Mouse (Mus musculus): ENCODE measurements at regions not wholly inside any gene's neighbourhood (a gene's known extent, or its start where the extent isn't known, plus 50 kb on each side); places are given as distances from the start of the nearest gene placed in this dataset.

DNA sequence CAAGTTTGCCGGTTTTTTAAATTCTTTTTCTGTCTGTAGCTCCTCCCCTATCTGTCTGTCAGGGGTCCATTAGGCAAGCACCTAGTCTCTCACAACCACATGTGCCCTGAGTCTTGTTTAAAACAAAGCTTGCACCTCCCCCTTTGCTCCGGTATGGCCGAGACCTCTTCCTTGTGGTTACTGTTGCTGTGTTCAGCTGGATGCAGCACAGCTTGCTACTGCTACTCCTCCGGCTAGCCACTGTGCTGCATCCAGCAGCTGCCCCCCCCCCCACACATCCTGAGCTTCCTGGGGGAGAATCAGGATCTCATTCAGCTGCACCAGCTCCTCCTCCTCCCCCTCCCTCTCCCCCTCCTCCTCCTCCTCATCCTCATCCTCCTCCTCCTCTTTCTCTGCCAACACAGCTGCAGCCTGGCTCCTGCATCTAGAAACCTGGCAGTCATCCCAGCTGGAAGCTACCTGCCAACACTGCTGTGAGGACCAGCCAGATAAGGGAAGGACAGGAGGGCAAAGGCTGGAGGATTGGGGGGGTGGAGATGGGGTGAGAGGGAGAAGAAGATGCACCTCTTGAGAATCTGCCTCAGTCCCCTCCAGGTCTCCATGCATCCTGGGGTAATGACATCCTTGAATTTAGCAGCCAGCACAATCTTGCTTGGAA, 114.8 kb upstream of the Tmem260 start:
- peak; percentile 14 for DNase-seq (ENCODE audit: low read depth, low spot score)

DNA sequence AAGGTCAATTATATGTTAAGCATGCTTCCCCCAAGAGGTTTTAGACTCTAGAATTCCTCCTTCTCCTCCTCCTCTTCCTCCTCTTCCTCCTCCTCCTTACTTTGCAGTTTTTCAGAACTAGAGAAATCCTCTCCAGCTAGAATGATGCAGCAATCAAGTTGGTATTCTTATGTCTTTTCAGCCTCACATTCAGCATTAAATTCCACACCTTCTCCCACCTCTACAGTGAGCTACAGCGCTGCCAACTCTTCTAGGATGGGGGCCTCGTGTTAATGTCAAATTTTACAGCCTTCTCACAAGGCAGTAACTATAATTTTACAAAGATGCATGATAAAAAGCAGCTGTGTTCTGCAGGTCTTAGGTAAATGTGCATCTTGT, 114.3 kb upstream of the Tmem260 start:
- DNase-seq (ENCODE audit: low read depth, low spot score), result no peak

DNA sequence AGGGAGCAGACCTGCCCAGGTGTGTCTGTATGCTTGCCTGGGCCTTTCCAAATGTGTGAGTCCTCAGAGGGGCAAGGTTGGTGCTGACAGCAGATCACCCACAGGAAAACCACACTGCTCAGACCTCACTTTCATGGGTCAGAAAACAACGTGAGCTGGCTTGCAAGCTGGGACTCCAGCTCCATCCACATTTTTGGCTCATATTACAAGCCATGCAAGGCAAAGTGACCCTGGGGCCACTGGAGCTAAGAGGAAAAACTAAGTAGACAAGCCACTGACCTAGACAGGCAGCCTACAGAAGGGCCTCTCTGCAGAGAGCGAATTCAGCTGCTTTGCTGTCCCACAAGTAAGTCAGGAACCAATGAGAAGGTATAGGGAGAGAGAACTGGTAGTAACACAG, 113.7 kb upstream of the Tmem260 start:
- no peak for DNase-seq (ENCODE audit: low read depth, low spot score)

DNA sequence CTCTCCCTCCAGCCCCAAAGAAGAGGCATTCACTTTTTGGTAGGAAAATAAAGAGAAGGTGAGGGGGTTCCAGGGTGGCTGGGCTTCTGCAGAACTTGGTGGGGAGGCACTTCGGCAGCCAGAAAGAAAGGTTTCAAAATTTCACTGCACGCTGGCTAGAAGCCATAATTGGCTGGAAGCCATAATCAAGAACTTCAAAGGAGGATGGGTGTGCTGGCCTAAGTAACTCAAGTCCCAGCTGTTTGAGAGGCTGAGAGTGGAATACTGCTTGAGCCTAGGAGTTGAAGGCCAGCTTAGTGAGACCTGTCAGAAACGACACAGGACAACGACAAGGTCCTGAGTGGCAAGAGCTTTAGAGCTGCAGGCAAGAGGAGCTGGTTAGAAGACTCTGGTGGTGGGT, 113.3 kb upstream of the Tmem260 start:
- no peak for DNase-seq (ENCODE audit: low read depth, low spot score)

DNA sequence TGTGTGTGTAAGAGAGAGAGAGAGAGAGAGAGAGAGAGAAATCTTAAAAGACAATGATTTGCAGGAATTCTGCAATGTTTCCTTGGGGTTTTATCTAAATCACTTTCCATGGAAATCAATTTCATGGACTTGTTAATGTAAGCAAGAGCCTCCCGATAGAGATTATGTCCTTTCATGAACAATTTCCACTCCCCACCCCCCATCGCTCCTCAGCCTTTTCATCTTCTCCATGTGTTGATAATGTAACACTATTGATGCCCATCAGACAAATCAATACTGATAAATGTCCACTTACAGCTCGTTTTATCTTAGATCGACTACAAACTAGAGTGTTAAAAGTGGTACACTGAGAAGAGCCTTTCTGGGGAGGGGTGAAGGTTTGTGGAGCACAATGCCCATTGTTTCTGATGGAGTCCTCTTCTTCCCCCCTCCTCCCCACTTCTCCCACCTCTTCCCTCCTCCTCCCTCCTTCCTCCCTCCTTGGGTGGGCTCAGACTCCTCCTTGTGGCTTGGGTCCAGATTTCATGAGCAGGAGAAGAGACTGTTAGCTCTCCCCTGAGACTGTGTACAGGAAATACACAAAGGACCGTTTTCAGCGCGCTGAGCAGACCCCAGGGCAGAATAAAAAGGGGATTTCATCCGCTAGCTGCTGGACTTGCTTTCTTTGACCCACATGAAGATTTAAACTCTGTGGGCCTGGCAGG, 111.7 kb upstream of the Tmem260 start:
- no peak for DNase-seq (ENCODE audit: low read depth, low spot score)

DNA sequence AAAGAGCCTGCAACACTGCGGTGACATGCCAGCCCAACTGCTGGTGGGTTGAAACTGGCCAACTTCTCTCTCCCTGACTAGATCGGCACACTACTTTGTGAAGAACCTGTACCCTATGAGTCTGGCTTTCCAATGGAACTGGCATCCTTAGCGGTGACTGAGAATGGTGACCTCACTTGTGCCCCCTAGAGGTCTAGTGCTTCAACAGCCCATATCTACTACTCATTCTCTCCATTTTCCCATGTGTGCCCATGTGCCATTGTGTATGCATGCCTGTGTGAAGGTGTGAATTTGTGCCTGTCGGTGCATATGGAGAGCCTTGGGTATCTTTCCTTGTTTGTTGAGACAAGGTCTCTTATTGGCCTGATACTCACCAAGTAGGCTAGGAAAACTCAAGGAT, 106.5 kb upstream of the Tmem260 start:
- peak; percentile 30 for DNase-seq (ENCODE audit: low read depth, low spot score)

DNA sequence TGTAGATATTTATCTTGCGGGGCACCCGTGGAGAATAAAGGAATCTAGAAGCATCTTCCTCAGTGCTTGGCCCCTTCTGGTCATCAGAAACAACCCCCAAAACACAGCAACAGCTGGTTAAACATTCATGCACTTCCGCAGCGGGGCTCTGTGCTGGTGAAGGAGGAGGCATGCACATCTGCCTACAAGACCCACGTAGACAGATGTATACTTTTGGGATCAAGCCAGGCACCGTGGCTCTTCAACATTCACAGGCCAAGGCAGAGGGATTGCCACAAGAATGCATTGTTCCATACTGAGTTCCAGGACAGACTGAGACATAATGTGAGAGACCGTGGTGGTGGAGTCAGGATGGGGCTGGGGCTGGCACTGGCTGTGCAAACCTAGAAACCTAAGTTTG, 103.0 kb upstream of the Tmem260 start:
- no peak for DNase-seq (ENCODE audit: low read depth, low spot score)

DNA sequence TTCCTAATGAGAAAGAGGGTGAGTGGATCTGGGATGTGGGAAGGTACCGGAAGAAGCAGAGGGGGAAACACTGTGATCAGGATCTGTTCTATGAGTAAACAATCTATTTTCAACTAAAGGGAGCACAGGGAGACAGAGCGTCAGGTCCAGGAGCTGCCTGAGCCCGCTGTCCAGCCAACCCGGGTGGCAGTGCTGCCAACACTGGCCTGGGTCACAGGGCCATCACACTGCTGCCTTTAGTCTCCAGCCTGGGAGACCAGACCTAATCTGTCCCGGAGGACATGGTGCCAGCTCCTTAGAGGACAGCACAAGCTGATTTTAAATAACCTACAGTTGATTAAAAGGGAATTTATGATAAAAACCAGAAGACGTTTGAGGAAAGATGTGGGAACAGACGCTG, 100.0 kb upstream of the Tmem260 start:
- DNase-seq (ENCODE audit: low read depth, low spot score), result no peak

DNA sequence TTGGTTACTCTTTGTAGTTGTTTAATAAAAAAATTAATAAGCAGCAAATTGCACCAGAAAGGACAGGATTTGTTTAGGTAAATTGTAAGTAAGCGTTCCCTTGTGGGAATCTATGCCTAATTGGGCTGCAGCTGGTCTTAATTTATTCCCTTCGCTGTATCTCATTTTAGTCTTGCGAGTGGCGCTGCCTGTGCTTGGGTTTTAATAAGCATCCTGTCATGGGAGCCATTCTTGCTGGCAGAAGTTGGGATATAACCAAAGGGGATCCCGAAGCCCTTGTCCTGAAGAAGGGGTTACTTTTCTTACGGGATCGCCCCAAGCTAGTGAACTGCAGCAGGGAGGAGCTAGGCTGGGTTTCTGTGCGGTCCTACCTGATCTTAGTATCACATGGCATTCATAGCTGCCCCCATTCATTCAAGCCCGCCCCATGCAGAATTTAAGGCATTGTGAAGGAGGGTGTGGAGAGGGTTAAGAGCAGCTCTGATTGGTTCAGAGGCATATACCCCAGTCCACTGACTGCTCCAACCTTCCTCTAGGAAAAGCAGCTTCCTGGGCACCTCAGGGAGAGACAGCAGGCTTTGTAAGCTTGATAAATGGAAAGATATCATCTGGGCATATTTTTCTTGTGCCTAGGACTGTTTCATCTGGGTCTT, 96.4 kb upstream of the Tmem260 start:
- no peak for DNase-seq (ENCODE audit: low read depth, low spot score)

DNA sequence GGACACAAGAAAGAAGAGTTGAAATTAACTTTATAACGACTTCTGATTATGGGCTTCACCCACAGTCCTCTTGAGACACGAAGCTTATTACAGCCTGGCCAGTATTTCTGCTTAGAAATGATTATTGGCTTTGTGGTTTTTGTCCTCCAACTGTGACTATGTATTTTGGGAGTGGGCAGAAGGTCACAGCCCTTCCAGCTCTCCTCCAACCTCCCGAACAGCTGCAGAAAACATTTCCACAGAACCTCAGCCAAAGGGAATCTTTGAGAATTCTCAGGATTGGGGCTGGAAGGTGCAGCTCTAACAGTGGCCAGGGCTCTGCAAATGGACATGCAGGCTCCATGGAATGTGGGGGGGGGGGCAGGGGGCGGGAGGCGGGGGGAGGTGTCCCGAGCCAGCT, 94.3 kb upstream of the Tmem260 start:
- DNase-seq (ENCODE audit: low read depth, low spot score), result no peak

DNA sequence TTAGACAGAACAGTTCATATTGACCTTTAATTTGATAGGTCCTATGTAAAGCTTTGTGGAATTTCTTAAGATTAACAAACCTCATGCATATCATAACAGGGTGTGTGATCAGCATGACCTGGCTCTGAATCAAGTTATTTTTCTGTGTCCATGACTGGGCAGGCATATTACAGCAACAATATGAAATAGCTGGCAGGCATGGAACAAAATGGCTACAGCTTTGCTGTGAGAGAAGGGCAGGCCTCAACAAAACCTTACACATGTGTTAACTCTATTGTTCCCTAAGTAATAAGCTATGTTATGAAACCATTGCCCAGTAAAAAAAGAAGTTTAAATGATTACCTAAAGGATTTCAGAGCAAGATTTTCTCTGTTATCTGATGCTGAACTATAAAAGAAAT, 93.1 kb upstream of the Tmem260 start:
- no peak for DNase-seq (ENCODE audit: low read depth, low spot score)

DNA sequence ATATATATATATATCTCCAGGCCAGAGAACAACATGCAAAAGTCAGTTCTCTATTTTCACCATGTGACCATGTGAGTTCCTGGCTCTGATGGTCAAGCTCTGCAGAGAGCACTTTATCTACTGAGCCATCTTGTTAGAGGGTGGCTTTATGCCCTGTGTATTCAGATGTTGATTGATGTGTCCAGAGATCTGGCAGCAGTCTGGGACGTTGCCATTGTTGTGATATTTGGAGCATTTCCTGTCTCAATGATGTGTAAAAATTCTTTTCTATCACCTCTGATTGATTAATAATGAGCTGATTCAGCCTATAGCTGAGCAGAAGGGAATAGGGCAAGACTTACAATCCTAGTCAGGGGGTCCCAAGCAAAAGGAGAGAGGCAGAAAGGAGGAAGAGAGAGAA, 91.7 kb upstream of the Tmem260 start:
- no peak for DNase-seq (ENCODE audit: low read depth, low spot score)

DNA sequence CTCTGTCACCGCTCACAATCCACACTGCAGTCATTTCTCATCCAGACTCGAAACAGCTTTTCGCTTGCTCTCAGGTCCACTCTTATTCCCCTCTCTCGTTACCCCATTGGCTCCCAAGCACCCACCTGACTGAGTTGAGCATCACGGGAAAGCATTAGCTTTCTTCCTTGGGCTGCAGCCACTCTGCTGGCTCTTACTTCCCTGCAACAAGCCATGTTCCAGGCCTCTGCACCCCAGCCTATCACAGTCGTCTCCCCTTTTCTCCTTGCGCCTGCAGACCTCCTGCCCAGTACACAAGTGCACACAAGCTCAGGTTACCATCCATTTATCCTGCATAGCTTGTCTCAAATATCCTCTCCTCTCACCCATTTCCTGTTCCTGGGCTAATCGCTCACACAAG, 88.5 kb upstream of the Tmem260 start:
- no peak for DNase-seq (ENCODE audit: low read depth, low spot score)

DNA sequence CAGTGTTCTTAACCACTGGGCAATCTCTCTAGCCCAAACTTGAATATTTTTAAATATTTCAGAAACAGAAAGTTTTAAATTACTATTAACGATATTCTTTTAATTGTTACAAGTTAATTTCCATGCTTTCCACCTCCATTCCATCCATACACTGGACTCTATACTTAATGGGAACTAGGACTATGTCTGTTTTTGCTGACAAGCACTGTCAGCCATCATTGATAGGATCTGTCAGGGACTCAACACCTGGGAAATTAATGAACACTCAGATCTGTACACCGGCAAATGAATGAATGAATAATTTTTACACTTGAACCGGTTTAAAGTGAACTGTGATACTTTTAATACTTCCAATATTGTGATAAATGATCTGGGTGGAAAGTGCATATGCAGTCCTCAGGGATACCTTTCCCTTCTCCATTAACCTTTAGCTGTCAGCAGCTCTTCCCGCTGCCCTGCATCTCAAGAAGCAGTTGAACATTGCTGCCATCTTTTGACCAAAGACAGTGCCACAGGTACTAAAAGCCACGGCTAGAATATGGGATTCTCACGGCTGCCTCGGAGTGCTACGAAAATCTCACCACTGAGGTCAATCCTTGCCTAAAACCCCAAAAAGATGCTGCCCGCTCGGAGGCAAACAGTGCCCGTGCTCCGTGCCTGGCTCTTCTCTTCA, 87.3 kb upstream of the Tmem260 start:
- no peak for DNase-seq (ENCODE audit: low read depth, low spot score)

DNA sequence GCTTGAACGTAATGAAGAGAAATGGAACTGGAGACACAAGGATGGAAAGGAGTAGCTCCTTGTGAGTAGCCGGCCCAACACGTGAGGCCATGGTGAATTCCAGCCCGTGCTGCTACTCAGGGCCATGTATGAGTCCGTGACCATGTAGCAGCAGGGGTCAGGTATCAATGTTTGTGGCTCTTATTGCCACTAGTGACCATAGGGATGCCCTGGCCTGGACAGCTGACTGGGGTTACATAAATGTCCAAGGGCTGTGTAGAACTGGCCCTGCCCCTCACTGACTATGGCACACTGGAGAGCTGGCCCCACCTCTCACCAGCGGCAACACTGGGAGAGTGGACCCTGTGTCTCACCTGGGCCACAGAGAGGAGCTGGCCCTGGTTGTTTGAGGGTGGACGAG, 84.1 kb upstream of the Tmem260 start:
- DNase-seq (ENCODE audit: low read depth, low spot score), result no peak

DNA sequence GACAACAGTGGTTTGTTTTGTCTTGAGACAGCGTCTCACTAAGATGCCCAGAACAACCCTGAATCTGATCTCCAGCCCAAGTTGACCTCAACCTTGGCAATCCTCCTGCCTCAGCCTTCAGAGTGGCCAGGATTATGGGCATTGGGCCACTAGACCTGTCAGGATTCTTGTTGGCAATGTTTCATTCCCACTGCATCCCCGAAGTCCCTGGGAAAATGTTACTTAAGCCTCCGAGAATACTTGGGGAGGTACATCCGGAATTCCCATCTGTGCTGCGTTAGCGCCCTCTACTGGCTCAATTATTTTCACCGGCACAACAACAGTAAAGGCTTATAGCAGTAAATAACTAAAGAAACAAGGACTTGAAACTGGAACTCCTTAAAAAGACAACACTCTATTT, 78.9 kb upstream of the Tmem260 start:
- peak; percentile 61 for DNase-seq (ENCODE audit: low read depth, low spot score)

DNA sequence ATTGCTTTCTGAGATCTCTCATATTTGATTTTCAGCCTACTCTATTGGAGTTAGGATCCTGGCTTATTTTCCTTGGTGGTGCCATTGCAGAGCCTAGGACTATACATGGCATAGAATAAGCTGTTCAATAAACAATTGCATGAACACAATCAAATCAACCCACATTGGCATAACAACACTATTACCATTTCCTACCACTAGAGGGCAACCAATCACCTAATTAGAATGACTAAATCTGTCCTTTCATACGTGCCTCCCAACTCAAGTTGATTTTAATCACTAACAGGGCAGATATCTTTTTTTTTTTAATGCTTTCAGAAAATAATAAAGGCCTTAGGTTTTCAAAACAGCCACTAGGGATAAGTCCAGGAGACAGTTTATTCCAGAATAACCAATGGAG, 75.6 kb upstream of the Tmem260 start:
- DNase-seq (ENCODE audit: low read depth, low spot score), result peak; percentile 51

DNA sequence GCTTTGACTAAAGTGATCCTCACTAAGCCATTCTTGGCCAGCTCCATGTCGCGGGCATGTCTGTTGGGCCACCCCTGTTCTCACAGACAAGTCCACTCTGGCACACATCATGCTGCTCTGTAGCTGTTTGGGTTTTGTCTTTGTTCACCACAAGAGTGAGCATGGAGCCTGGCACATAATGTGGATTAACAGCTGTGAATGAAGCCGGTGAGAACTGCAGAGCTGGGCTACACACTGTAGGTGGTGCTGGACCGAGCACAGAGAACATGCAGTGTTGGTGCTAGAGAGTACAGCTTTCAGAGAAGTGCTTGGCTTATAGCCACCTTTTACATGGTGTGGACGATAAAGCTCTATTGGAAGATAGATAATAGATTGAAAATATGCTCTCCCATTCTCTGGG, 74.2 kb upstream of the Tmem260 start:
- DNase-seq (ENCODE audit: low read depth, low spot score), result peak; percentile 12

DNA sequence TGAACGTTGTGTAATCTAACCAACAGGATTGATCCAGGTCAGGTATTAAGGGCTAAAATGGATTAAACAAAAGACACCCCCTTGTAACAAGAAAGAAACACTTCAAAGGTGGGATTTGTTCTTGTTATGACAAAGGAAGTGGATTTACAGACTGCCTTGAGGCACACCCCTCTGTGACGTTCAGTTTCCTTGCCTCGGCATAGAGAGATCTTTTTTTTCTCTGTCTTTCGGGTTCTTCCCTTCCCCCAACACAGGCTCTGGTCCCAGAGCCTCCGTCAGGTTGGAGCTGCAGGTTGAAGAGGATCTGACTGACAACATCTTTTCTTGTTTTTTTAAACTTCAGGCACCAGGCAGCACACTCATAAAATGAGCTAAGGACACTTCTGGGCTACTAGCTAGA, 69.8 kb upstream of the Tmem260 start:
- no peak for DNase-seq (ENCODE audit: low read depth, low spot score)
